Mouse (Mus musculus): ENCODE data around the gene Smim6. TPM values are rescaled to one million over a fixed set of nuclear protein-coding genes. Genes with fewer than 3 reads are reported as not detected.

Gene Smim6
- polyA plus RNA-seq, 1 experiment = 0.62 TPM

GRCm38 (mm10) chr11:115916579-115916978 lies 4.8 kb downstream of the Smim6 start:
- Histone ChIP-seq H3K27me3 (ENCODE audit: control insufficient read depth, insufficient read depth, low read length) (no peaks in the 10 kb centered on the region), H3K27ac (ENCODE audit: control insufficient read depth, insufficient read depth, low read length) (no peak overlapping the region), H3K4me3 (ENCODE audit: control insufficient read depth, insufficient read depth, low read length) (no peak overlapping the region), H3K36me3 (ENCODE audit: control insufficient read depth, insufficient read depth, low read length) (no peaks in the 10 kb centered on the region), H3K4me1 (replicated peaks; ENCODE audit: control insufficient read depth, insufficient read depth, low read length) (peaks cover 25% of the 10 kb centered on the region)
- TF ChIP-seq CTCF (IDR thresholded peaks at IDR 0.05; ENCODE audit: borderline replicate concordance, control insufficient read depth, extremely low read depth, insufficient read depth, low read length, poor library complexity) = no peak
- no peak for TF ChIP-seq POLR2A (IDR thresholded peaks at IDR 0.05; ENCODE audit: control insufficient read depth, extremely low read depth, insufficient read depth, low read length, poor library complexity)
- WGBS = 96% methylated on average over 4 of the region's 4 CpGs
- no peak for DNase-seq

- no peak for DNase-seq
- Histone ChIP-seq H3K4me3 (ENCODE audit: control insufficient read depth, insufficient read depth, low read length) (no peak overlapping the region), H3K4me1 (replicated peaks; ENCODE audit: control insufficient read depth, insufficient read depth, low read length) (peaks cover 10% of the 10 kb centered on the region), H3K27ac (ENCODE audit: control insufficient read depth, insufficient read depth, low read length) (no peak overlapping the region), H3K36me3 (ENCODE audit: control insufficient read depth, insufficient read depth, low read length) (0 out of 2 replicates have a peak, but pooled peaks cover 4% of the 10 kb centered on the region), H3K27me3 (ENCODE audit: control insufficient read depth, insufficient read depth, low read length) (no peaks in the 10 kb centered on the region)
- TF ChIP-seq CTCF (IDR thresholded peaks at IDR 0.05; ENCODE audit: borderline replicate concordance, control insufficient read depth, extremely low read depth, insufficient read depth, low read length, poor library complexity) = no peak
- no peak for TF ChIP-seq POLR2A (IDR thresholded peaks at IDR 0.05; ENCODE audit: control insufficient read depth, extremely low read depth, insufficient read depth, low read length, poor library complexity)
- WGBS = 79% methylated on average over 5 of the region's 5 CpGs
These were observed 6.8 kb downstream of the Smim6 start for GRCm38 (mm10) chr11:115918637-115919036.

GRCm38 (mm10) chr11:115919073-115919472 lies 7.3 kb downstream of the Smim6 start:
- no peak overlapping the region for H3K27ac ChIP-seq (ENCODE audit: control insufficient read depth, insufficient read depth, low read length)
- no peak overlapping the region for H3K4me3 ChIP-seq (ENCODE audit: control insufficient read depth, insufficient read depth, low read length)
- no peak for DNase-seq
- TF ChIP-seq POLR2A (IDR thresholded peaks at IDR 0.05; ENCODE audit: control insufficient read depth, extremely low read depth, insufficient read depth, low read length, poor library complexity) (no peak), CTCF (IDR thresholded peaks at IDR 0.05; ENCODE audit: borderline replicate concordance, control insufficient read depth, extremely low read depth, insufficient read depth, low read length, poor library complexity) (no peak)
- H3K36me3 ChIP-seq (ENCODE audit: control insufficient read depth, insufficient read depth, low read length) = 0 out of 2 replicates have a peak, but pooled peaks cover 4% of the 10 kb centered on the region
- 97% methylated on average over 5 of the region's 5 CpGs for WGBS
- H3K27me3 ChIP-seq (ENCODE audit: control insufficient read depth, insufficient read depth, low read length) = no peaks in the 10 kb centered on the region
- H3K4me1 ChIP-seq (replicated peaks; ENCODE audit: control insufficient read depth, insufficient read depth, low read length) = peaks cover 7% of the 10 kb centered on the region

- no peak for TF ChIP-seq POLR2A (IDR thresholded peaks at IDR 0.05; ENCODE audit: control insufficient read depth, extremely low read depth, insufficient read depth, low read length, poor library complexity)
- TF ChIP-seq CTCF (IDR thresholded peaks at IDR 0.05; ENCODE audit: borderline replicate concordance, control insufficient read depth, extremely low read depth, insufficient read depth, low read length, poor library complexity) = no peak
- no peaks in the 10 kb centered on the region for H3K27me3 ChIP-seq (ENCODE audit: control insufficient read depth, insufficient read depth, low read length)
- no peak overlapping the region for H3K4me3 ChIP-seq (ENCODE audit: control insufficient read depth, insufficient read depth, low read length)
- no peaks in the 10 kb centered on the region for H3K4me1 ChIP-seq (replicated peaks; ENCODE audit: control insufficient read depth, insufficient read depth, low read length)
- 0 out of 2 replicates have a peak, but pooled peaks cover 4% of the 10 kb centered on the region for H3K36me3 ChIP-seq (ENCODE audit: control insufficient read depth, insufficient read depth, low read length)
- 44% methylated on average over 6 of the region's 6 CpGs for WGBS
- peak; percentile 66 for DNase-seq
- H3K27ac ChIP-seq (ENCODE audit: control insufficient read depth, insufficient read depth, low read length) = no peak overlapping the region
These were observed 8.4 kb downstream of the Smim6 start for GRCm38 (mm10) chr11:115920110-115920818.

- no peak for DNase-seq
- no peaks in the 10 kb centered on the region for H3K27me3 ChIP-seq (ENCODE audit: control insufficient read depth, insufficient read depth, low read length)
- H3K4me3 ChIP-seq (ENCODE audit: control insufficient read depth, insufficient read depth, low read length) = no peak overlapping the region
- H3K27ac ChIP-seq (ENCODE audit: control insufficient read depth, insufficient read depth, low read length) = no peak overlapping the region
- WGBS = 100% methylated on average over 1 of the region's 1 CpGs
- H3K4me1 ChIP-seq (replicated peaks; ENCODE audit: control insufficient read depth, insufficient read depth, low read length) = no peaks in the 10 kb centered on the region
- TF ChIP-seq POLR2A (IDR thresholded peaks at IDR 0.05; ENCODE audit: control insufficient read depth, extremely low read depth, insufficient read depth, low read length, poor library complexity) (no peak), CTCF (IDR thresholded peaks at IDR 0.05; ENCODE audit: borderline replicate concordance, control insufficient read depth, extremely low read depth, insufficient read depth, low read length, poor library complexity) (no peak)
- H3K36me3 ChIP-seq (ENCODE audit: control insufficient read depth, insufficient read depth, low read length) = 0 out of 2 replicates have a peak, but pooled peaks cover 4% of the 10 kb centered on the region
These were observed 10.2 kb downstream of the Smim6 start for GRCm38 (mm10) chr11:115921986-115922385.

GRCm38 (mm10) chr11:115929031-115929430 lies 17.2 kb downstream of the Smim6 start:
- no peaks in the 10 kb centered on the region for H3K27me3 ChIP-seq (ENCODE audit: control insufficient read depth, insufficient read depth, low read length)
- H3K4me3 ChIP-seq (ENCODE audit: control insufficient read depth, insufficient read depth, low read length) = no peak overlapping the region
- H3K4me1 ChIP-seq (replicated peaks; ENCODE audit: control insufficient read depth, insufficient read depth, low read length) = peaks cover 3% of the 10 kb centered on the region
- 86% methylated on average over 8 of the region's 8 CpGs for WGBS
- no peak for DNase-seq
- no peaks in the 10 kb centered on the region for H3K36me3 ChIP-seq (ENCODE audit: control insufficient read depth, insufficient read depth, low read length)
- no peak for TF ChIP-seq POLR2A (IDR thresholded peaks at IDR 0.05; ENCODE audit: control insufficient read depth, extremely low read depth, insufficient read depth, low read length, poor library complexity)
- TF ChIP-seq CTCF (IDR thresholded peaks at IDR 0.05; ENCODE audit: borderline replicate concordance, control insufficient read depth, extremely low read depth, insufficient read depth, low read length, poor library complexity) = no peak
- no peak overlapping the region for H3K27ac ChIP-seq (ENCODE audit: control insufficient read depth, insufficient read depth, low read length)
